Comparison of ENCODE assay signal across 11 mouse cellular contexts in genomic region chr10:80526172-80526571, GRCm38 (mm10). TPM values are rescaled to one million over a fixed set of nuclear protein-coding genes. Genes with fewer than 3 reads are reported as not detected.
DNase-seq lines count a peak whose midpoint lies in the region; ATAC-seq lines count a peak whose summit lies in the region.
"Had no signal": no experiment of that assay in that cellular context is flagged by ENCODE, and none has a peak within 500 bp of the region (broad histone marks: within the 10 kb centered on the region; RNA-seq: fewer than 3 reads in every experiment).

No protein-coding gene starts in this region.

- H3K9ac ChIP-seq in embryonic facial prominence, embryonic 12.5 days = no peak overlapping the region
- no peak overlapping the region; the same call in 1 of the 2 replicates for H3K9ac ChIP-seq in intestine, embryonic 16.5 days (ENCODE audit: low read depth, low read length)

- 31% methylated on average over 9 of the region's 9 CpGs for WGBS in embryonic facial prominence, embryonic 12.5 days
- 19% methylated on average over 9 of the region's 9 CpGs for WGBS in intestine, embryonic 16.5 days

- H3K4me3 ChIP-seq in embryonic facial prominence, embryonic 12.5 days = no peak overlapping the region
- no peak overlapping the region for H3K4me3 ChIP-seq in intestine, embryonic 16.5 days (ENCODE audit: low read length)

- peak; percentile 77 for ATAC-seq in embryonic facial prominence, embryonic 12.5 days (ENCODE audit: insufficient number of reproducible peaks, insufficient read depth, low FRiP score, low TSS enrichment)
- peak; percentile 63 for ATAC-seq in intestine, embryonic 16.5 days

- H3K27ac ChIP-seq in embryonic facial prominence, embryonic 12.5 days = no peak overlapping the region
- no peak overlapping the region for H3K27ac ChIP-seq in intestine, embryonic 16.5 days (ENCODE audit: low read length)

- H3K4me1 ChIP-seq in embryonic facial prominence, embryonic 12.5 days = no peaks in the 10 kb centered on the region
- H3K4me1 ChIP-seq in intestine, embryonic 16.5 days (ENCODE audit: control insufficient read depth, insufficient read depth, low read length) = no peaks in the 10 kb centered on the region

- H3K36me3 ChIP-seq in embryonic facial prominence, embryonic 12.5 days = no peaks in the 10 kb centered on the region
- H3K36me3 ChIP-seq in intestine, embryonic 16.5 days (ENCODE audit: control insufficient read depth, insufficient read depth, low read length) = no peaks in the 10 kb centered on the region

- H3K9me3 ChIP-seq in embryonic facial prominence, embryonic 12.5 days = peaks cover 5% of the 10 kb centered on the region; the same call in 1 of the 2 replicates
- H3K9me3 ChIP-seq in intestine, embryonic 16.5 days (ENCODE audit: control insufficient read depth, low read length) = no peaks in the 10 kb centered on the region

- intact Hi-C loops in left cerebral cortex, postnatal 4 days (cut with DNase I) = no loop called here

- peaks cover 9% of the 10 kb centered on the region for H3K27me3 ChIP-seq in embryonic facial prominence, embryonic 12.5 days
- 0 out of 2 replicates have a peak, but pooled peaks cover 2% of the 10 kb centered on the region for H3K27me3 ChIP-seq in intestine, embryonic 16.5 days (replicated peaks; ENCODE audit: control insufficient read depth, insufficient read depth, low read length)

- H3K4me2 ChIP-seq in embryonic facial prominence, embryonic 12.5 days (replicated peaks) = peak overlapping the region; percentile 16; the same call in 1 of the 2 replicates
- peak overlapping the region; percentile 27; the same call in 1 of the 2 replicates for H3K4me2 ChIP-seq in intestine, embryonic 16.5 days (ENCODE audit: low read depth, low read length)

- DNase-seq in left cerebral cortex, postnatal 4 days = peak; percentile 58
- DNase-seq in left cerebral cortex, adult 11 months (ENCODE audit: low spot score) = no peak
- DNase-seq in retina, embryonic 14.5 days (ENCODE audit: low spot score) = peak; percentile 57
- no peak for DNase-seq in layer of hippocampus, adult 9-10 months (ENCODE audit: low spot score)
- no peak for DNase-seq in gastrocnemius, adult 8-10 months (ENCODE audit: low spot score in 2 of 2)
- no peak for DNase-seq in gastrocnemius, postnatal 4 days (ENCODE audit: low spot score in 2 of 2)
- DNase-seq: thymus, postnatal 25 days had no signal

RNA-seq across cellular contexts. Expression of gene Atp8b3, which starts 12.8 kb away (rescaled TPM):
- total RNA-seq in left cerebral cortex, postnatal 4 days (2021) = under 1 TPM; 0.14 to 0.20 TPM
- 0.19 and 0.23 TPM in 2 replicates for polyA plus RNA-seq in embryonic facial prominence, embryonic 12.5 days (2016; fragmentation: Nextera tagmentation; extraction: Ambion mirVana)
- 0.09 and 0.17 TPM in 2 replicates for polyA plus RNA-seq in intestine, embryonic 16.5 days (2015; fragmentation: Nextera tagmentation; extraction: Ambion mirVana)
- total RNA-seq in gastrocnemius, adult 8-10 months (2022) = not detected
- under 1 TPM; 0.05 TPM for total RNA-seq in gastrocnemius, postnatal 4 days (2021)
- total RNA-seq: liver, adult 2 months had no signal
- polyA plus RNA-seq: liver, adult 2 months had no signal

RNA-seq across cellular contexts. Expression of gene Onecut3, which starts 31.5 kb away (rescaled TPM):
- total RNA-seq in left cerebral cortex, postnatal 4 days (2021) = under 1 TPM in 1 of 2 experiments, not detected in 1; 0.24 TPM
- 0.10 and 0.13 TPM in 2 replicates for polyA plus RNA-seq in embryonic facial prominence, embryonic 12.5 days (2016; fragmentation: Nextera tagmentation; extraction: Ambion mirVana)
- 0.06 and 0.10 TPM in 2 replicates for polyA plus RNA-seq in intestine, embryonic 16.5 days (2015; fragmentation: Nextera tagmentation; extraction: Ambion mirVana)
- not detected for total RNA-seq in gastrocnemius, adult 8-10 months (2022)
- total RNA-seq in gastrocnemius, postnatal 4 days (2021) = not detected
- total RNA-seq: liver, adult 2 months had no signal
- polyA plus RNA-seq: gonadal fat pad, adult 2 months; liver, adult 2 months had no signal

RNA-seq across cellular contexts. Expression of gene Rexo1, which starts 35.2 kb away (rescaled TPM):
- 10 to 100 TPM; 65.2 to 67.5 TPM for total RNA-seq in left cerebral cortex, postnatal 4 days (2021)
- 32.9 and 33.1 TPM in 2 replicates for polyA plus RNA-seq in embryonic facial prominence, embryonic 12.5 days (2016; fragmentation: Nextera tagmentation; extraction: Ambion mirVana)
- polyA plus RNA-seq in intestine, embryonic 16.5 days (2015; fragmentation: Nextera tagmentation; extraction: Ambion mirVana) = 21.5 and 21.9 TPM in 2 replicates
- 10 to 100 TPM in 2 of 4 experiments, 1 to 10 TPM in 2; 8.5 to 11.1 (median 10.1) TPM for total RNA-seq in gastrocnemius, adult 8-10 months (2022)
- 10 to 100 TPM; 22.0 to 24.9 TPM for total RNA-seq in gastrocnemius, postnatal 4 days (2021)

RNA-seq across cellular contexts. Expression of gene Klf16, which starts 50.9 kb away (rescaled TPM):
- 10 to 100 TPM; 34.1 to 35.5 TPM for total RNA-seq in left cerebral cortex, postnatal 4 days (2021)
- polyA plus RNA-seq in embryonic facial prominence, embryonic 12.5 days (2016; fragmentation: Nextera tagmentation; extraction: Ambion mirVana) = 12.4 and 12.5 TPM in 2 replicates
- 7.0 and 7.4 TPM in 2 replicates for polyA plus RNA-seq in intestine, embryonic 16.5 days (2015; fragmentation: Nextera tagmentation; extraction: Ambion mirVana)
- total RNA-seq in gastrocnemius, adult 8-10 months (2022) = 1 to 10 TPM; 1.1 to 2.0 (median 1.3) TPM
- total RNA-seq in gastrocnemius, postnatal 4 days (2021) = 1 to 10 TPM; 7.5 to 8.5 TPM

Comparison
In these comparisons a context has a peak if more than half of its experiments do, and no peak if none do; other contexts are left out.
1. DNase-seq: peak in left cerebral cortex, postnatal 4 days (single experiment) and retina, embryonic 14.5 days (single experiment); none in left cerebral cortex, adult 11 months (single experiment), layer of hippocampus, adult 9-10 months (single experiment), gastrocnemius, adult 8-10 months (0 of 2) and gastrocnemius, postnatal 4 days (0 of 2).